Mouse (Mus musculus): ENCODE data around the gene Galnt7.

Gene Galnt7

DNA sequence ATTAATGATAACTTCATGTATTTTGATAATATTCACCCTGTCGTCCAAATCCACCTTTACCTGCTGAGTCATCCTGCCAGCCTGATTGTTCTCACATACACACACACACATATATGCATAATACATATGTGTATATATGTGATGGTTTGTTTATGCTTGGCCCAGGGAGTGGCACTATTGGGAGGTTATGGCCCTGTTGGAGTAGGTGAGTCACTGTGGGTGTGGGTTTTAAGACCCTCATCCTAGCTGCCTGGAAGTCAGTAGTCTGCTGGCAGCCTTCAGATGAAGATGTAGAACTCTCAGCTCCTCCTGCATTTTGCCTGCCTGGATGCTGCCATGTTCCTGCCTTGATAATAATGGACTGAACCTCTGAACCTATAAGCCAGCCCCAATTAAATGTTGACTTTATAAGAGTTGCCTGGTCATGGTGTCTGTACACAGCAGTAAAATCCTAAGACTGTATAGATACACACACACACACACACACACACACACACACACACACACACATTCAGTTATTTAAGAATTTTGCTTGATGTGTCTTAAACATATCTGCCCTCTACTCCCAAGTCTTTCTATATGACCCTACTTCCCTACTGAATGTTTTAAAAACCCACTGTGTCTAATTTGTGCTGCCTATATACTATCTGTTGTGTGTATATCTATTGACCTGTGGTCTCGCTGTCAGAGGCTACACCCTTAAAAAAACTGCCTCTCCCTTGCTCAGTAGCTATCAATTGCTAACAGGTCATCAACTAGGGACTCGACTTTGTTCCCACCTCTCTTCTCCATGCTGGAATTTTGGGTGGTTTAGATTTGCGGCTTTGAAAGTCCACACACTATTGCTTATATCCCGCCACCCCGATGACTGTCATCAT is 23.8 kb downstream of the Galnt7 start:
- DNase-seq: no peak

DNA sequence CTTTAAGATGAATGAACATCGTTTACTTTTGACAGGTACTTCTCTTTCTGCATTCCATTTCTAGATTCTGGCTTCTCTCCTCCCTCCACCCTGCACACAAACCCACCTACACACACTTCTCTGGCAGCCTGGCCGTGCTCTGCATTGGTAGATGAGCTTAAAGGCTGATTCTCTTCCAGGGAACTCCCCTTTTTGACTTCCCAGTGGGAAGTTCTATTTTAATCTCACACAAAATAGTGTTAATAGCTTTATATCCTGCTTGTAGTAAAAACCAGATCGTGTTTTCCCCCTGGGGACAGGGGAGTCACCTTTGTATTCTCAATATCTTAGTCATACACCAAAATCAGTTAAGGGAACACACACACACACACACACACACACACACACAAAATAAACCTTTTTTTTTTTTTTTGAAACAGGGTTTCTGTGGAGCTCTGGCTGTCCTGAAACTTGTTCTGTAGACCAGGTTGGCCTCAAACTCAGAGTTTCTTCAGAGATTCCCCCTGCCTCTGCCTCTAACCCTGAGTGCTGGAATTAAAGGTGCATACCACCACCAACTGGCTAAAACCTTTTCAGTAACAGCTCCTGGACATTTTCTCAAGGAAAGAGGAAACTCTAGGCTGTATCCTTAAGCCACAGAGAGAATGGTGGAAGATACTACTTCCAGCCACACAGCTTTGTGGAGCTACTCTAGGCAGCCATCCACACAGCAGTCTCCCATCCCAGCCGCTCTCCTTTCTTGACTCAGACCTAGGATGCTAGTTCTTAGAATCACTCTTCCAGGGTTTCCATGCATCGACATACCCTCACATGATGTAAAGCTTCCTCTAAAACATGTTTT is 24.7 kb downstream of the Galnt7 start:
- no peak for DNase-seq

DNA sequence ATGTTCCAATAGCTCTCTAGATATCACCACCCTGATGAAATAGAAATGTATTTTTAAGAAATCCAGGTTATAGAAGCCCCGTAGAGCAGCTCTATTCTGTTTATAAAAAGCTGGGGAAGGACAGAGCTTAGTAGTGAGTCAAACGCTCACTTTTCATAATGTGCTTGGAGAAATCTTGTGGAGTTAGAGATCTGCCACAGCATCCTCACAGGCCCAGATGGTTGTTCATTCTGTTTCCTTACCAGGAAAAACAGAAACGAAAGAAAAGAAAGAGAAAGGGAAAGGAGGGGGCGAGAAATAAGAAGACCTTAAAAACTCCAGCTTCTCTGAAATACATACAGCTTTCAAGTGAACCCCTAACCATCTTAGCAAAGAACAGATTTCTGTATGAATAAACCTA is 28.9 kb downstream of the Galnt7 start:
- no peak for DNase-seq

DNA sequence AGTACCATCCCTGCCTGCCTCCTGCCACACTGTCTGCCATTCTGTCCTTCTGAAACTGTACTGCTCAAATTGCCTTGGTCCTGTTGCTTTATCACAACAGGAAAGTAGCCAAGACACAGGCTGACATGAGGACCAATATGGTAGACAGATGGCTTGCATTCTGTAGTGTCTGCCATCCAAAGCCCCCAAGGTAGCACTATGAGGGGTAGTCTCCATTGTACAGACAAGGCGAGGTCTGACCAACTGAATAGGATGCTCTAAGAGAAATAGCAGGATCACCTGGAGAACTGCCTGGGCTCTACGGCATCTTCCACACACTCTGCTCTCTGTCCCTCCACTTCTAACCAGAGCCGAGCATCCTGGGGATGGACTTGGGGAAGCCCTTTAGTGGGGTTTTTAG is 29.8 kb downstream of the Galnt7 start:
- DNase-seq: no peak

DNA sequence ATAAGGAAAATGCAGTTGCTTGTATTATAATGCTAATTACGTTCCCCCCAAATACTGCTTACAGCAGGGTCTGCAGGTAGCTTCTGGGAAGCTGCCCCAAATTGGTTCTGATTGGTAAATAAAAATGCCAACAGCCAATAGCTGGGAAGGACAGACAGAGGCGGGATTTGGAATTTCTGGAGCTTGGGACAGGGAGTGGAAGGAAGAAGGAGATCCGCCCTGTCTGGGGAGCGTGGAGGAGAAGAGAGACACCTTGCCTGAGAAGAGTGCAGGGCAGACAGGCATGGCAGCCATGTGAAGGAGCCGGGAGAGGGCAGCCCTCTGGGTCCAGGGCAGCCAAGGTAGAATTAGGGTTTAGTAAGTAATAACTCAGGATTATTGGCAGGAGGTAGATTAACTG is 35.9 kb downstream of the Galnt7 start:
- DNase-seq: no peak

DNA sequence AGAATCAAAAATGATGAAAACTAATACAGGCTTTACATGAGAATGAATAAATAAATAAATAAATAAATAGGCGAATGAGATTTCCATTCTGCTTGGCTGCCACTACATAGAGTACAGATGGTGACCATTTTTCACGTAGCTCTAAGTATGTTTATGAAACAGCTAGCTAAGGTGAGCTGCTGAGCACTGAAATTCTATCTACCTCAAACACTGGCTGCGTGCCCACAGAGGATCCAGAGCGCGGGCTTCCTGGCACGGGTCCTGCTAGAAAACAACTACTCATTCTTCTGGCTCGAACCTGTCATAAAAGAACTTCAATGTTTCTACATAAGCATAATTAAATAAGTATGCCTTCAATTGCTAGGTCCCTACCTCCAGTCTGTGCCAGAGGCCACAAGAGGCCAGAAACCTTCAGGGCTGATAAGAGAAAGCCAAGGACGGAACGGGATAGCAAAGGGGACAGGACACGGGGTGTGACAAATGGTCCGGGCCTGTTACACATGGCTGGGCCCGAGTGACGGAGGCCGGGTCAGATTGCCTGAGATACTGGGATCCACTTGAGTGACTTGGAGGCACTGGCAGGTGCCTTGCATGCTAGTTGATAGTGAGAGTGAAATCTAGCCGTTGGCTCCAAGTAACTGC is 37.7 kb downstream of the Galnt7 start:
- DNase-seq: no peak

DNA sequence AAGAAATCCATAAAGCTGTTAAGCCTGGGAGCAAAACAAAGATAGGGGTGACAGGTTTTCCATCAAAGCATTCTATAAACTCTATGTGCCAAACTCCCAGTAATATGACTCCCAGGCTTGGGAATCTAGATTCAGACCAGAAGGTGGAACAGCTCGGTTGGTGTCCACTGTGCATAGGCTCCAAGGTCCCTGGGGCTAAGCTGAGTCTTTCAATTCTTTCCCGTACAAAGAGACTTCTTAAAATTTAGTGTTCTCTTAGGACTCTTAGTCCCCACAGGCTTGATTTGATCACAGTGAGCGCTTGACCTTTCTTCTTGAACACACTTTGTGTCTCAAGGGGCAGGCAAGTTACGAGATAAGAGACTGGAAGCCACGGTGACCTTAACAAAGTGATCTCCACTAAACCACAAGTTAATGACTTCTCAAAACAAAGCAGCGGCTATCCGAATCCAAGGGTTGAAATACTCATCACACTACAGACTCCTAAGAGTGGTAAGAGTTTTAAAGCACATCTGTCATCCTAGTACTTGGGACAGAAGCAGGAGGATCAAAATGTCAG is 41.3 kb downstream of the Galnt7 start:
- no peak for DNase-seq

DNA sequence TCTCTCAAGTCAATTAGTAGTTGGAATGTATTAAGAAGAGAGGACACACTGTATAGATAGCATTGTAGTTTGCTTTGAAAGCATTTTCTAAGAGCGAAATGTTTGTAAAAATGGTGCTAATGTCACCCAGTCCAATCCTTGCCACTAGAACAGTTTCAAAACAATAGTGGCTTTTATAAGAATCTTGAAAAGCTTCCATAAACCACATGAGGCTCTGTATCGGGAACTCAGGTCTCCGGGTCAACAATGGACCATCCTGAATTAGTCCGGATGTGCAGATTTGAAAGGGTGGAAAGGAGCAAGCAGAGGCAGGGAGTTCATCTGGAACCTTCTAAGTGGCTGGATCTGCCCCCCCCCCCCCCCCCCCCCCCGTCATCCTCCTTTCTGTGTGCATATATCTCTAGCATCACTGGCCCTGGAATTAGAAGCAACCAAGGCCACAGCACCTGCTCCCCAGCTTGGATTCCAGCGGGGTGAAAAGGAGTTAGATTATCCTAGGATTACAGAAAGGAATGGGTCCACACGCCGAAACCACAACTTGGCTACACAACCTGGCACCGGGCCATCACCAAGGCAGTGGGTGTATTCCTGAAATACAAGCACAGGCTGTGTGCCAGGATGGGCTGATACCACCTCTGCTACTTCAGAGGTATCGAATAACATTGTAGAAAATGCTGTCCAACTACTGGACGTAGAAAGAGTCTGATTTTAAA is 42.0 kb downstream of the Galnt7 start:
- no peak for DNase-seq

DNA sequence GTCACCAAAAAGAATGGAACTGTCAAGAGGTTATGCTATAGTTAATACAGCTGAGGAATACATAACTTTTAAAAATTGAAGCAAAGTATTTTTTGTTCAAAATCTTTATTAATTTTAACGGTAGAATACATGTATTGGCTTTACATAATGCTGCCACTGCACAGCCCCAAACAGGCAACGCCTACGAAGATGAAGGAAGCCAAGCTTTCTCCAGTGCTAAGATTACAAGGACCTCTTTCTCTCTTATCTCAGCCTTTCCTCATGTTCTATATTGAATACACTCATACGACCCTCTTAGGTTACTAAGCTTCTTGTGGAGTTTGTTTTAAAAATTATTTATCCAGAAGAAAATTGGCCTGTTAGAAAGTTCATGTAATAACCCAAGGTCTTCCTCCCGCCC is 50.3 kb downstream of the Galnt7 start:
- no peak for DNase-seq

DNA sequence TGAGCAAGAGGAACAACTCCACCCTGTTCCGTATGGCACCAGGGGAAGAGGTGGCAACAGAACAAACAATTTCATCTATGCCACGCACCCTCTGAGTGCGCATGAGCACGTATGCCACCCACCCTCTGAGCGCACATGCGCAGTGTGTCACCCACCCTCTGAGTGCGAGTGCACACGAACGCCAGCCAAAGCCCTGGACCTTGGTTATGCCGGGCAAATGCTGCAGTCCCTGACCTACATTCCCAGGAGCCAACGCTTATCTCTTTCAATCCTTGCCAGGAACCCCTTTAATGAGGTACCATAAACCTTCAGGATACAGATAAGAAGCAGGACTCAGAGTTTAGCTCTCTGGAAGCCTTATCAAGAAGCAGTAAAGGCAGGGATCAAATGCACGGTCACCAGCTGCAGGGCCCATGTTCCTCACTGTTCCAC is 50.8 kb downstream of the Galnt7 start:
- no peak for DNase-seq

DNA sequence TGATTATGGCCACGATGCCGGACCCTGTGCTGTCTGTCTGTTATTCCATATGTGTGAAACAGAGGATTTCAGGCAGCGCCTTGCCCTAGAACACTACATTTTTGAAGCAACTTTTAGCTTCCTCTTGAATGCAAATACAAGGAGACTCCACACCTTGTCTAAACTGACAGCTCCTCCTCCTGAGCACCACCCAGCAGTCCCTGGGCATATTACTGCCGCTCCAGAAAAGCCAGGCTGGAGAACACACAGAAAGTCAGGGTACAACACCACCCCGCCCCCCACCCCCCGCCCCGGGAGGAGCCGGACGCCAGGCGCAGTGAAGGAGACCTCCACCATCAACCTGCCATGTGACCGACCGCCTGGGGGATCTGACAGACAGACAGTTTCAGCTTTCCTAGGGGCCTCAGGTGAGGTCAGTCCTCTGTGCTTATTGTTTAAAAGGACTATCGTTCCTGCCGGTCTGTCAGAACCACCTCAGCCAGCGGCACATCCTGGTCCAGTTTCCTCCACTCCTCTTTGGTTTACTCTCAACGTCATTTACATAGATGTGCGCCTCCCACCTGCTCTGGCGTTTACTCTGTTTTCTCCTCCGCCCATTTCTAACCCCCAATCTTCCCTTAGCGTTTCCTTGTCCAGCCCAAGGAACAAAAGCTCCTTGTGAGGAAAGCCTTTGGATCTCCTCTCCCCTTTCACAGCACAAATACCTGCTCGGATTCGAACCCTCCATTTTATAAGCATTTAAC is 52.8 kb downstream of the Galnt7 start:
- no peak for DNase-seq

DNA sequence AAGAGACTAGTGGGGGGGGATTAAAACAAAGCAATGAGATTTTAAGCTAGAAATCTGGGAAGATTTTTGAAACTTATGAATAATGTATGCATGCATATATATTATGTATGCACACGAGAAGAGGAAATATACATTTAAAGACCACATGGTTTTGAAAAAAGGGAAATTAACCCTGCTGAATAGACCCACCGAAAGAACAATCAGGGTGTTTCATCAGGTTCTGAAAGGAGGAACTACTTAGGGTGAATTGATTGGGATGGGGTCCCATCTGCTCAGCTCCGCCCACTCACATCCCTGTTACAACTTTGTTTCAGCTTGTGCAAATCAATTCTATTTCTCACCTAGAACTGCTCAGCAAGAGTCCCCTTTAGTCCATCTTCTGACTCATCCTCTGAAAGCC is 57.0 kb downstream of the Galnt7 start:
- no peak for DNase-seq

DNA sequence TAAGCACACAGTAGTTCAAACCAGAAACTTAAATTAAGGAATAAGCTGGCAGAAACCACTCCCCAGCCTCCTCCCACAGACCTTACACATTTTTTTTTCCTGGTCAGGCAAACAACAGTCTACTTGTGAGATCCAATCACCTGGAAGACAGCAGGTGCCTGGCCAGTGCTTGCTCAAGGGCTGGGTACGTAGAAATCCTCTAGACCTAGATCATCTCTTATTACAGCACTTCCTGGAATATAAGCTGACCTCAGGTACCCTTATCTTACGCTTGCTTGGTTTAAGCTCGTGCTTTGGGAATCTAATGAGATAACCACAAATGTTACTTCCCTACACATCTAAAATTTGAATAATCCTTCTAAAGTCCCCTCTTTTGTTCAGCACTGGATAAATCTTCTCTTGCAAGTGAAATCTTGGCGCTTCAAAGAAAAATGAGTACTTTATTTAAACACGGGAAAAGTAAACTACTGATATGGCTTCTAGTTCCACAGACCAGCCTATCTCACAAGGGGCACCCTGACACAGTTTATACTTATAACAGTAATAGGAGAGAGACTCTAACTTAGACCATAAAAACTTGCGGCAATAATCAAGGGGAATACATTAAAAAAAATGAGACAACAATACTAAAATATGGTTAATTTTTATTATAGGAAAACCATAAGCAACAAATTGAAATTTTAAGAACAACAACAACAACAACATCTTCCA is 58.5 kb downstream of the Galnt7 start:
- DNase-seq: no peak

DNA sequence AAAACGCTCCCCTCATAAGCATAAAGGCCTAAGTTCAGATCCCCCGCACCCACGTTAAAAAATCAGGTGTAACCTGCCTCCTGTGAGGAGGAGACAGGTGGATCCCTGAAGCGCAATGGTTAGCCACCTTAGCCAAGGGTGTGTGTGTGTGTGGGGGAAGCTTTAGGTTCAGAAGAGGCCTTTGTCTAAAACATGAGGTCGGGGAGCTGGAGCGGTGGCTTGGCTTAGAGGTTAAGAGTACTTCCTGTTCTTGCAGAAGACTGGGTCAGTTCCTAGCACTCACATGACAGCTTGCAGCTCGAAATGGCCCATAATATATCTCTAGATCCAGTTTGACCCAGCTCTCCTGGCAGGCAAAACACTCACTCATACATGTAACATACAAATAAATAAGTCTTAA is 60.2 kb downstream of the Galnt7 start:
- no peak for DNase-seq

DNA sequence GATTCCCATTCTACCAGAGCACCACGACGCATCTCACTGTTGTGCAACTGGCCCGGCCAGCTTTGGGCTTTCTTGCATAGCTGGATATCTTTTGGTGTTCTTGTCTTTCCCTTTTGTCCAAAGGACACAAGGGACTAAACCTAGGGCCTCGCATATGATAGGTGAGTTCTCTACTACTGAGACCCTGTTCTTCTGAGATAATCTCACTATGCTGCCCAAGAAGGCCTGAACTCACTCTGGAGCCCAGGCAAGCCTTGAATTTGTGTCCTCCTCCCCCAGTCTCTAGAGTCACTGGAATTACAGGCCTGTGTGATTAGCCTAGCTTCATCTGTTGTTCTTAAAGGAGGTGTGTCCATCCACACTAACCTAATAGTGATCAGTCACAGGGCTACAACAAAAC is 61.2 kb downstream of the Galnt7 start:
- no peak for DNase-seq

DNA sequence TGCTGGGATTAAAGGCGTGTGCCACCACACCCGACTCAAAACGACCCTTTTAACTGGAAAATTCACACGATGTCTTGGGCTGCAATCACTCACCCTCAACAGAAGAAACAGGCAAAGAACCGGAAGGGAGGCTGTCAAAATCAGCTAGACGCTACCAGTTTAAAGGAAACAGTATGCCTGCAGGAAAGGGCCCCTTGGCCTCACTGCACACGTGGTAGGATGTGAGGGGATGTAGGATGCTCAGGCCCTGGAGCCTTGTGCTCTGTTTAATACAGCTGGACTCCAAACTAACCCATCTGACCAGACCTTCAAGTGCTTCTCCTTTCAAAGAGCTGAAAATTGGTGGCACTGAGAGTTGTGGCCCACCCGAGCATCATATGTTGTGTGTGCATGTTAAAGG is 62.8 kb downstream of the Galnt7 start:
- DNase-seq: no peak

DNA sequence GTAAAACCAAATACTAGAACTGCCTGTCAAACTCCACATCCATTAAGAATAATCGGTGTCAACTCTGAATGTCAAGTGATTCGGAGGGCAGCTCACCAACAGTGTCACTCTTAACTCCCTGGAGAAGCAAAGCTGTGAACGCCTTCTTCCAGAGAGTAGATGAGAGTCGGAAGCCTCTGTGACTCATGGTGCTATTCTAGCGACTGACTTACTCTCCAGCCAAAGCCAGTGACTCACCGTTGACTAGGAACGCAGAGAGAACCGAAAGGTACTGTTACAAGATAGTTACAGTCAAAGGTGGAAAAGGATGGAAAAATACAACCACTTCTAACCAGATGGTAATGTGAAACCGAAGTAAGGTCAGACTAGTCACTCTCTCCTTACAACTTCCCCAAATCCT is 63.7 kb downstream of the Galnt7 start:
- DNase-seq: no peak

DNA sequence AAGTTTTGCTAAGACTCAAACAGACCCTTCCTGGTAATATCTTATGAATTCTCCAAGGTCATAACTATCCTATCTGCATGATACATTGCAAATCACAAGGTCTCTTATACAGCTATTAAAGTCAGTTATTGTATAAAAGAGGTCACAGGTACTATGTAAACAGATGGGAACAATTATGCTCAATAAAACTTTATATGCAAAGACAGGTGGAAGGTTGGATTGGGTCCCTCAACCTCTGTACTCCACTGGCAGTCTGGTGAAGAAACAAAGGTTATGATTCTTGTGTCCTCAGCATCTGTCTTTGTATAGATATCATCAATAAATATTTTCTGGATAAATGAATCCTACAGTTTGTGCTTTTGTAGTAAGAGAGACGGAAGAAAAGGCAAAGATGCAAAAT is 64.2 kb downstream of the Galnt7 start:
- DNase-seq: no peak

DNA sequence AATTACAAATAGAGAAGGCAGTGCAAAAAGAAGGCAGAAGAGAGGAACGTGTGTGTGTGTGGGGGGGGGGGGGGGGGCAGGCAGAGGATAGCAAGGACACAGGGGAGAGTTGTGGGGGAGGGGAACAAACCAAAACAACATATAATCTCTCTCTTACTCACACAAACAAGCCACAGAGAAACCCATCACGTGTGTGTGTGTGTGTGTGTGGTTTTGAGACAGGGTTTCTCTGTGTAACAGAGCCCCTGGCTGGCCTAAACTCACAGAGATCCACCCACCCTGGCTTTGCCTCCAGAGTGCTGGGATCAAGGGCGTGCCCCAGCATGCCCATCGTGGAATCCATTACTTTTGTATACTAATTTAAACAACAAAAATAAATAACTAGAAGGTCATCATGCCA is 66.2 kb downstream of the Galnt7 start:
- DNase-seq: no peak

DNA sequence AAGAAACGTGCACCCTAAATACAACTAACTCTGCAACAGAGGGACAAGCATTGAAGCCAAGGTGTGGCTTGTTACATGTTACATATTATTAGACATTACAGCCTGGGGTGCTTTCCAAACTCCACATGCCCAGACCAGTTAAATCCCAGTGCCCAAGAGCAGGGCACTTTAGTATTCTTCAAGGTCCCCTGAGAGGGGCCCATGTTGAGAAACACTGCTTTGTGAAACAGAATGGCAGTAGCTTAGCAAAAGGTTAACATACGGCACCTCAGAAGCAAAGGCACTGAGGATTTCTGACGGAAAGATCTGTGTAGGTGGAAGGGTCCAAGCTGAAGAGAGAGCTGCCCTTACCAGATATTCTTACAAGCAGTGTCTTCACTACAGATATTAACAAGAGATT is 67.0 kb downstream of the Galnt7 start:
- no peak for DNase-seq

DNA sequence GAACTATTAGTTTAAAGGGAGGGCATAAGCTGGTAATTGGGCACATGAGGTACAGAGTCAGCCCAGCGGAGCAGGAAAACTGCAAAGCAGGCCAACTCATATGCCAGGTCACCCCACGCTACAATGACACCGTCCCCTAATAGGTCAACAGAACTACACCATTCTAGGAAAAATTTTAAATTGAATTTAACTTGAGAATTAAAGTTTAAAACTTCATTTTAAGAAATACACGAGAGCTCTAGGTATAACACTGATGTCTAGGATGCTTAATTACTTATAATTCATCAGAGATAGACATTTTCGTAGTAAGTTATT is 67.7 kb downstream of the Galnt7 start:
- DNase-seq: no peak

Data from thymus, postnatal 4 days (tissue).